Mouse (Mus musculus): Measurements from ENCODE around the gene Majin. TPM values are rescaled to one million over a fixed set of nuclear protein-coding genes. Genes with fewer than 3 reads are reported as not detected.

Gene Majin
- polyA plus RNA-seq, 1 experiment from 2014 or later, result not detected

DNA sequence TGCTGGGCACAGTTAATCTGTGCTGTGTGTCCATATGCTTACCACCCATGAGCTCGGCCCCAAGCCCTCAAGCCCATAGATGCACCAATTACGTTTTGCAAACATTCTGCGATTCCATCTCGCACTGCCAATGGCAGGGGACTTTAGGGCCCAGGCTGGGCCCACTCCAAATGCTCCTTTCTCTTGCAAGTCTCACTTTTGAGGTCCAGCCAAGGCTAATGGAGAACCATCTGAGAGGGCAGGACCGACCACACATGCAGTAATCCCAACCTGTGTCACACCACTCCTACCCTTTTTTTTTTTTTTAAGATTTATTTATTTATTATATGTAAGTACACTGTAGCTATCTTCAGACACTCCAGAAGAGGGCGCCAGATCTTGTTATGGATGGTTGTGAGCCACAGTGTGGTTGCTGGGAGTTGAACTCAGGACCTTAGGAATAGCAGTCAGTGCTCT lies 81.6 kb downstream of the Majin start:
- Histone ChIP-seq H3K9me3 (ENCODE audit: low read length) (peaks cover 3% of the 10 kb centered on the region; the same call in 1 of the 2 replicates), H3K4me3 (ENCODE audit: low read length) (no peak overlapping the region), H3K36me3 (ENCODE audit: insufficient read depth, low read length) (peaks cover 14% of the 10 kb centered on the region), H3K4me2 (replicated peaks; ENCODE audit: low read depth, low read length) (no peak overlapping the region), H3K27me3 (ENCODE audit: insufficient read depth, low read length) (no peaks in the 10 kb centered on the region), H3K9ac (replicated peaks; ENCODE audit: low read length) (no peak overlapping the region), H3K27ac (ENCODE audit: low read length) (no peak overlapping the region), H3K4me1 (ENCODE audit: insufficient read depth, low read length) (peaks cover 7% of the 10 kb centered on the region; the same call in 1 of the 2 replicates)
- no peak for ATAC-seq (ENCODE audit: low FRiP score, low TSS enrichment)
- WGBS, result 79% methylated on average over 6 of the region's 6 CpGs

DNA sequence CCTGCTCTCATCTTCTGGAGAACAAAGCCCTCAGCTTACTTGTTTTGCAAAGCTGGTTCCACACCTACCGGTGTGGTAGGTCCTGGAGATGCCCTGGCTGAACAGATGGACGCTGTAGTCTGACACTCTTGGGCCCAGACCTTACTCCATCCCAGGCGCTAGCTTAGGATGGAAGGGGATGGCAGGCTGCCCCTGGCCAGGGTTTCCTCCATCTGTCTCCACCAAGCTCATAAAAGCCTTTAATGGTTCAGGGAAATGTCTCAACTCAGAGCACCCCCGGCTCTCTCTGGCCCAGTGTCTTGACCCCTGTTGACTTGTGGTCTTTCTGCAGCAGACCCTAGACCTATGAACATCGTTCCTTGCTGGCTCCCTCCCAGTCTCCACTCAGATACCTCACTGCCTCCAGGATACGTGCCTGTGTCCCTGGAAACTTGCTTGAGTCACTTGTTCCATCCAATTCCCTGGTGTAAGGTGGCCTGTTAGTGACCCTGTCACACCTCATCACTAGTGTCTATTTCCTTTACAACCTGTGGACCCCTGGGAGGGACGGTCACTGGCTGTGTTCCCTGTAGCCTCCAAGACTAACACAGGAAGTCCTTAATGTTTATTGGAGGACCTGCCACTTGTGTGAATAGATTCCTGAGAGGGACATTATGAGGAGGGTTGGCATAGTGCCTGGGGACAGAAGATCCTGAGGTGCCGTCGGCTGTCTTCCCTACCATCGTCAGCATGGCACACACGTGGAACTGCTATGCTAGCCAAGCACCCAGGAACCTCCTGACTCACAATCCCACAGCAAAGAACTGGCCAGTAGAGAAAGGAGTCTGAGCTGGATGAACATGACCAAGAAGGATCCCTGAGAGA lies 83.3 kb downstream of the Majin start:
- Histone ChIP-seq H3K4me3 (ENCODE audit: low read length) (no peak overlapping the region), H3K27me3 (ENCODE audit: insufficient read depth, low read length) (no peaks in the 10 kb centered on the region), H3K4me1 (ENCODE audit: insufficient read depth, low read length) (peaks cover 9% of the 10 kb centered on the region; the same call in 1 of the 2 replicates), H3K9ac (replicated peaks; ENCODE audit: low read length) (peak overlapping the region; percentile 29; the same call in 1 of the 2 replicates), H3K9me3 (ENCODE audit: low read length) (no peaks in the 10 kb centered on the region), H3K36me3 (ENCODE audit: insufficient read depth, low read length) (no peaks in the 10 kb centered on the region; the same call in 1 of the 2 replicates), H3K4me2 (replicated peaks; ENCODE audit: low read depth, low read length) (no peak overlapping the region), H3K27ac (ENCODE audit: low read length) (no peak overlapping the region)
- ATAC-seq (ENCODE audit: low FRiP score, low TSS enrichment), result no peak
- 21% methylated on average over 11 of the region's 11 CpGs for WGBS

DNA sequence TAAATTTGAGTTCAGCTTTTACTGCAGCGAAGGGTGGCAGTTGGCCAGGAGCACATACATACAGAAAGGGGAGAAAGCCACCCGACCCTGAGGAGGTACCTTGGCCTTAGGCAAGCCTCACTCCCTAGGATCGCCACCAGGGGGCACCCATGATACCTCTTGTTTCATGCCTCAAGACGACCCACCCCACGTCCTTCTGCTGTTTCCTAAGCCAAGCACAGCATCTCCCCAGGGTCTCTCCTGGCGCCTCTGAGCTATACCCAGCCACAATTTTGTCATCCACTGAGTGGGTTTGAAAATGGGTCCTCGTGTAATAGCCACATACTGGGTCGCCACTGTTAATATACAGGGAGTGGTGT lies 84.0 kb downstream of the Majin start:
- H3K9ac ChIP-seq (replicated peaks; ENCODE audit: low read length), result peak overlapping the region; percentile 29; the same call in 1 of the 2 replicates
- H3K36me3 ChIP-seq (ENCODE audit: insufficient read depth, low read length), result no peaks in the 10 kb centered on the region; the same call in 1 of the 2 replicates
- peaks cover 10% of the 10 kb centered on the region; the same call in 1 of the 2 replicates for H3K4me1 ChIP-seq (ENCODE audit: insufficient read depth, low read length)
- no peak overlapping the region for H3K4me2 ChIP-seq (replicated peaks; ENCODE audit: low read depth, low read length)
- WGBS, result 8% methylated on average over 8 of the region's 8 CpGs
- H3K4me3 ChIP-seq (ENCODE audit: low read length), result no peak overlapping the region
- H3K27ac ChIP-seq (ENCODE audit: low read length), result no peak overlapping the region
- no peaks in the 10 kb centered on the region for H3K27me3 ChIP-seq (ENCODE audit: insufficient read depth, low read length)
- ATAC-seq (ENCODE audit: low FRiP score, low TSS enrichment), result peak; percentile 68
- H3K9me3 ChIP-seq (ENCODE audit: low read length), result no peaks in the 10 kb centered on the region

DNA sequence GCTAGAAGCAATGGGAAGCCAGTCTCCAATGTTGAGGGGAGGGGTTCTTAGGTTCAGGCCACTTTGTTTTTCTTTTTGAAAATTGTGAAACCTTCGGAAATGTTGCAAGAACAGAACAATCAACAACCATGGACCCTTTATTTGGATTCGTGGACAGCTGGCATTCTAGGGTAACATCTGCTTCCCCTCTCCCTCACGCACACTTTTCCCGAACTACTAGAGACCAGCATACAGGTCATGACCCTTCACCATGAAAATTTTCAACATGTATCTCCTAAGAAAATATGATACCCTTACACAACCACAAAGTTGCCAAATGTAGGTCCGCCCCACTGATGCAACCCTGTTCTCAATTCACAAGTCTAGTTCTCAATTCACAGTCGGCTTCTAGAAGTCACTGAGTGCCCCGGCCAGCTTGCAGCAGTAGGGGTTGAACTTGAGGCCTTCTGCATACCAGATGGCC lies 84.5 kb downstream of the Majin start:
- Histone ChIP-seq H3K4me1 (ENCODE audit: insufficient read depth, low read length) (peaks cover 10% of the 10 kb centered on the region; the same call in 1 of the 2 replicates), H3K27ac (ENCODE audit: low read length) (no peak overlapping the region), H3K9me3 (ENCODE audit: low read length) (no peaks in the 10 kb centered on the region), H3K4me2 (replicated peaks; ENCODE audit: low read depth, low read length) (no peak overlapping the region), H3K4me3 (ENCODE audit: low read length) (no peak overlapping the region), H3K27me3 (ENCODE audit: insufficient read depth, low read length) (no peaks in the 10 kb centered on the region), H3K9ac (replicated peaks; ENCODE audit: low read length) (no peak overlapping the region), H3K36me3 (ENCODE audit: insufficient read depth, low read length) (no peaks in the 10 kb centered on the region)
- ATAC-seq (ENCODE audit: low FRiP score, low TSS enrichment), result no peak
- 81% methylated on average over 7 of the region's 7 CpGs for WGBS

DNA sequence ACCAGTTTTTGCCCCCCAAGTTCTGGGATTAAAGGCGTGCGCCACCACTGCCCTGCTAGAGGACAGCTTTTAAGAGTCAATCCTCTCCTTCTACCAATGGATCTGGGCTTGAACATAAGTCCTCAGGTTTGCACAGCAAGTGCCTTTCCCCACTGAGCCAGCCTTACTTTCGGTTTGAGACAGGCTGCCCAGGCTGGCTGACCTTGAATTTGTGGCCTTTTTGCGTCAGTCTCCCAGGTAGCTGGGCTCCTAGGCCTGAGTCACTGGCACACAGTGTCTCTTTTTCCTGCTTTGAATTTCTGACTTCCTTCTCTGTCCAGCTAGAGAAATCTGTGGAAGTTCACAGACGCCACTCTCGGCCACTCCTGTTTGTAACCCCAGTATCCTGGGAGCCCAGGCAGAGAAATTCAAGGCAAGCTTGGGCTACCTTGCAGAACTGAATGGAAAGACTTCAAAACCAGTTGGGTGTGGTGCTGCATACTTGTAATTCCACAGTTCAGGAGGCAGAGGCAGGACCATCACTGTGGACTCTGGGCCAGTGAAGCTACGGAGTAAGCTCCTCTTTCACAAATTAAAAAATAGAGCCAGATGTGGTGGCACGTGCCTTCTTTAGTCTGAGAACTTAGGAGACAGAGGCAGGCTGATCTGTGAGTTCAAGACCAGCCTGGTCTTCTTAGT lies 85.7 kb downstream of the Majin start:
- WGBS, result 91% methylated on average over 8 of the region's 8 CpGs
- Histone ChIP-seq H3K4me2 (replicated peaks; ENCODE audit: low read depth, low read length) (no peak overlapping the region), H3K36me3 (ENCODE audit: insufficient read depth, low read length) (no peaks in the 10 kb centered on the region), H3K9me3 (ENCODE audit: low read length) (no peaks in the 10 kb centered on the region), H3K4me1 (ENCODE audit: insufficient read depth, low read length) (0 out of 2 replicates have a peak, but pooled peaks cover 9% of the 10 kb centered on the region), H3K27me3 (ENCODE audit: insufficient read depth, low read length) (no peaks in the 10 kb centered on the region), H3K4me3 (ENCODE audit: low read length) (no peak overlapping the region), H3K9ac (replicated peaks; ENCODE audit: low read length) (no peak overlapping the region), H3K27ac (ENCODE audit: low read length) (no peak overlapping the region)
- ATAC-seq (ENCODE audit: low FRiP score, low TSS enrichment), result no peak

DNA sequence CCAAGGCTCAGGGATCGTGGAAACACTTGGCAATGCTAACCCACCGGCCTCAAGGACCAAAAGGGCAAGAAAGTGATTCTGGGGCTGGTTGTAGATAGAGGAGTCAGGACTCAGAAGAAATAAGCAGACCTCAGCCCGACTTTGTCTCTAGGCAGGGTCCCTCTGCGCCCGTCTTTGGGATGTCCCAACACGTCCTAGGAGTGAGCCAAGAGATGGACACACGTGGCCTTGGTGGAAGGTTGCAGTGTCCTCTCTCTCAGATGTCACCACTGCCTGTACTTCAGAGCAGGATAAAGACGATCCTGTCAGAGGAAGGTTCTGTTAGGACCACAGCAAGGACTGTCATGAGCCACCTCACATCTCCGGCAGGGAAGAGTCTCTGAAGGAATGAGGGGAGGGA lies 86.5 kb downstream of the Majin start:
- Histone ChIP-seq H3K27me3 (ENCODE audit: insufficient read depth, low read length) (no peaks in the 10 kb centered on the region), H3K4me3 (ENCODE audit: low read length) (no peak overlapping the region), H3K4me2 (replicated peaks; ENCODE audit: low read depth, low read length) (no peak overlapping the region), H3K9me3 (ENCODE audit: low read length) (no peaks in the 10 kb centered on the region), H3K9ac (replicated peaks; ENCODE audit: low read length) (no peak overlapping the region), H3K4me1 (ENCODE audit: insufficient read depth, low read length) (peaks cover 13% of the 10 kb centered on the region), H3K36me3 (ENCODE audit: insufficient read depth, low read length) (no peaks in the 10 kb centered on the region), H3K27ac (ENCODE audit: low read length) (no peak overlapping the region)
- 61% methylated on average over 9 of the region's 9 CpGs for WGBS
- ATAC-seq (ENCODE audit: low FRiP score, low TSS enrichment), result no peak

DNA sequence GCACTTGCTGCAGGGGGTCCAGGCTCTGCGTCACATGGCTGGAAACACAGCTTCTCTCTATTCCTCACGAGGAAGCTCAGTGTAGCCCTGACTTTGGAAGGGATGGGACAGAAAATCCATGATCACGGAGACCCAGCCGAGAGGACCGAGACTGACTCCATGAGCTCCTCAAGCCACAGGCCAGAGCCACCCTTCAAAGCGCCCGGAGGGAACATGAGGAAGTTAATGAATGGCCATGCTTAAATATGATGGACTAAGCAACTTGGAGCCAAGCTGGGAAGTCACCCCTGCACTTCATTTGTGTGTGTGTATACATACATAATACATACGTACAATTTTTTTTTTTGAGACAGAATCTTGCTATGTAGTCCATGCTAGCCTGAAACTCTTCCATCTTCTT lies 87.0 kb downstream of the Majin start:
- H3K27me3 ChIP-seq (ENCODE audit: insufficient read depth, low read length), result no peaks in the 10 kb centered on the region
- H3K4me1 ChIP-seq (ENCODE audit: insufficient read depth, low read length), result peaks cover 16% of the 10 kb centered on the region
- WGBS, result 39% methylated on average over 8 of the region's 8 CpGs
- H3K27ac ChIP-seq (ENCODE audit: low read length), result 0 out of 2 replicates have a peak overlapping the region, but pooled peaks have one; percentile 55
- no peak for ATAC-seq (ENCODE audit: low FRiP score, low TSS enrichment)
- H3K4me2 ChIP-seq (replicated peaks; ENCODE audit: low read depth, low read length), result no peak overlapping the region
- no peak overlapping the region for H3K9ac ChIP-seq (replicated peaks; ENCODE audit: low read length)
- no peaks in the 10 kb centered on the region for H3K9me3 ChIP-seq (ENCODE audit: low read length)
- no peak overlapping the region for H3K4me3 ChIP-seq (ENCODE audit: low read length)
- no peaks in the 10 kb centered on the region for H3K36me3 ChIP-seq (ENCODE audit: insufficient read depth, low read length)

DNA sequence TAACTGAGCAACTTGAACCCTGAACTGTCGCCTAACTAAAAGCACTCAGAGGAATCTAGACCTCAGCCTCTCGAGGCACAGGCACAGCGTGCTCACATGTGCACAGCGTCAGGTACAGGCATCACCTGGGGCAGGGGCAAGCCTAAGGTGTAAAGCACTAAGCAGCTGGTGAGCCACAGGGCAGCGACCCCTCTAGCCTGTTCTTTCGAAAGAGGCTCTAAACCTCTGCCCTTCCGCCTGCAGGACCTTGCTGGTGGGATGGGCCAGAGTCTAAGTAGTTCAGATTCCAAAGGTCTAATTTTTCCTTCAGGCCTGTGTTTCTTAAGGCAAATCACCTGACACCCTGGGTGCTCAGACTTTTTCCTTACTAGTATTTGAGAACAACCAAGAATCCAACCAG lies 87.9 kb downstream of the Majin start:
- H3K27ac ChIP-seq (ENCODE audit: low read length), result peak overlapping the region; percentile 55
- no peaks in the 10 kb centered on the region for H3K36me3 ChIP-seq (ENCODE audit: insufficient read depth, low read length)
- ATAC-seq (ENCODE audit: low FRiP score, low TSS enrichment), result no peak
- no peaks in the 10 kb centered on the region for H3K9me3 ChIP-seq (ENCODE audit: low read length)
- no peak overlapping the region for H3K9ac ChIP-seq (replicated peaks; ENCODE audit: low read length)
- H3K27me3 ChIP-seq (ENCODE audit: insufficient read depth, low read length), result no peaks in the 10 kb centered on the region
- WGBS, result 63% methylated on average over 7 of the region's 7 CpGs
- no peak overlapping the region for H3K4me2 ChIP-seq (replicated peaks; ENCODE audit: low read depth, low read length)
- peaks cover 16% of the 10 kb centered on the region for H3K4me1 ChIP-seq (ENCODE audit: insufficient read depth, low read length)
- H3K4me3 ChIP-seq (ENCODE audit: low read length), result no peak overlapping the region

DNA sequence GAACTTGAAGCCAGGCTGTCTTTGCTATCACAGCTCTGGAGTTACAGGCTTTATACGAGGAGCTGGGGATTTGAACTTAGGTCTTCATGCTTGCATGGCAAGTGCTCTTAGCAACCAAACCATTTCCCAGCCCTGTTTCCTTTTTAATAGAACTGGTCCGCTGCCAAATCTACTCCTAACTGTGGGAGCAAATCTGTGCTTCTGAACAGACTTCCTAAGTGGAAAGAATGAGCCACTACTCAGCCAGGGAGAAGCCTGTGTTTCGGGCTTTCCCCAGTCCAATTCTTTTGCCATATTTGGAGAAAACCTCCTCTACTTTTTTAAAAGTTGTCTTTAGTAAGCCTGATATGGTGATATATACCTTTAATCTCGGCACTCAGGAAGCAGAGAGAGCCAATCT lies 88.5 kb downstream of the Majin start:
- Histone ChIP-seq H3K9ac (replicated peaks; ENCODE audit: low read length) (no peak overlapping the region), H3K4me2 (replicated peaks; ENCODE audit: low read depth, low read length) (no peak overlapping the region), H3K9me3 (ENCODE audit: low read length) (no peaks in the 10 kb centered on the region), H3K36me3 (ENCODE audit: insufficient read depth, low read length) (no peaks in the 10 kb centered on the region), H3K4me3 (ENCODE audit: low read length) (no peak overlapping the region), H3K27ac (ENCODE audit: low read length) (peak overlapping the region; percentile 56; the same call in 1 of the 2 replicates), H3K27me3 (ENCODE audit: insufficient read depth, low read length) (no peaks in the 10 kb centered on the region), H3K4me1 (ENCODE audit: insufficient read depth, low read length) (peaks cover 17% of the 10 kb centered on the region)
- 82% methylated on average over 4 of the region's 4 CpGs for WGBS
- no peak for ATAC-seq (ENCODE audit: low FRiP score, low TSS enrichment)

Data from kidney, embryonic 16.5 days (tissue).